Mouse (Mus musculus) T-cell, adult 2 months (primary cell): Measurements from ENCODE around the gene Aco2.

Experiments
- DNase-seq: peaks from one replicate; pipeline ENCODE4 v3.0.0; 2022; ENCODE audit warnings: low spot score

Gene Aco2

DNA sequence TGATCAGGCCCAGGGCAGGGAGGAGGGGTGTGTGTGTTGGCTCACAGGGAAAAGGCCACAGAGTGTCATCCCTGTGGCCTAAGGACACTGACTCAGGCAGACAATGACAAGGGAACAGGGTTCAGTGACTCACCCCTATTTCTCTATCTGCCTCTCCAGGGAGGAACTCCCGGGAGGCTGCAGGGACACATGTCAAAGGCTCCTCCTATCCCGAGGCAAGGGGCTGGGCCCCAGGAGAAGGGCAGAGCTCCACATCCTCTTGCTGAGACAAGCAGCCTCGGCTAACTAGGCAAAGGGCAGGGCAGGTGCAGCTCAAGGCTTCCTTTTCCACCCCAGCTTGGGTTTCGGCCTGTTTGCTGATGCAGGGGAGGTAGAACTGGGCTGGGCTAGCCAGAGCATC is 26.4 kb upstream of the Aco2 start:
- no peak for DNase-seq

DNA sequence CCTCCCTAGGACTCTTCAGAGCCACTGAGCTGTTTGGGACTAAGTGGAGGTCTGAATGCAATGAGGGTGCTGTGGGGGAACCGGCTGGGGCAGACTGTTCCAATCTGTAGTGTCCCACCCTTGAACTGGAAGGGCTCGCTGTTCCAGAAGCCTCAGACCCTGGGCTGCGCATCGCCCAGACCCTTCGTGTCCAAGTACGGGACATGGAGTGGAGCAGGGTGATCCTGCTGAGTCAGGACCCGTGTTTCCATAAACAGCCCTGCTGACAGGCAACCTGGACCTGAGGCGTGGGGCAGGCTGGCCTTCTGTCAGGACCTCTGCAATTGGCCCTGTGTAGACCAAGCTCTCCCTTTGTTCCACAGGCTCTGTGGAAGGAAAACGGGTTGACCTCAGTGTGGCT is 25.4 kb upstream of the Aco2 start:
- no peak for DNase-seq

GRCm38 (mm10) chr15:81847161-81847560 is 24.9 kb upstream of the Aco2 start:
- DNase-seq, result no peak

DNA sequence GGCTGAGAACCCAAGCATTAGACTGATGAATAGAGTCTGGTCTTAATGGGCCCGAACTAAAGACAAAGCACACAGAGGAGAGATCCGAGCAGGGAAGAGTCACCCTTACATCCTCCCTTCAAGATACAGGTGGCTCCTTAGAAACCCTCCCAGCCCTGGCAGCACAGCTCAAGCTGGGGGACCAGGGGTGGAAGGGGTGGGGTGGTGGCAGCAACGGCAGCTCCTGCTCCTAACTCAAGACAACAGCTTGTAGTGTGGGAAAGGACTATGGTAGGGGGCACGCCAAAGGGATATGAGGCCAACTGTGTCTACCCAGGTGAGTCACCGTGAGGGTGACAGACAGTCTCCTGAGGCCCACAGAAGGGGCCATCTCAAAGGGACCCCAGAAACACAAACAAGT is 24.2 kb upstream of the Aco2 start:
- DNase-seq, result no peak

DNA sequence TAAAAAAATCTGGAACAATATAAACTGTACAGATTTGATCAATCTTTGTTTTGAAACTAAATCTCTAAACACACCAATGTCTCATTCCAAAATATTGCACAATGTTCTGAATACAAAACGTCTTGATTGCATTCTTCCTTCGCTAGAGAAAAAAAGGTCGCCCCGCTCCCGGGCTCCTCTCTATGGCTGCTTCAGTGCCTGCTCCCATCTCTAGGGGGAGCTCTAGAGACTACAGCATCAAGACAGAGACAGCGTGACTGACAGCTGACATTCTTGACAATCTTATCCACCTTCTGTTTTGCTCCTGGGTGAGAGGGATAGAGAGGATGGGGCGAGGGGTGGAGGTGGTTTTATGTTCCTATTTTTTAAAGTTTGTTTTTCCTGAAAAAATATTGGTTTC is 23.8 kb upstream of the Aco2 start:
- DNase-seq, result peak; percentile 73

DNA sequence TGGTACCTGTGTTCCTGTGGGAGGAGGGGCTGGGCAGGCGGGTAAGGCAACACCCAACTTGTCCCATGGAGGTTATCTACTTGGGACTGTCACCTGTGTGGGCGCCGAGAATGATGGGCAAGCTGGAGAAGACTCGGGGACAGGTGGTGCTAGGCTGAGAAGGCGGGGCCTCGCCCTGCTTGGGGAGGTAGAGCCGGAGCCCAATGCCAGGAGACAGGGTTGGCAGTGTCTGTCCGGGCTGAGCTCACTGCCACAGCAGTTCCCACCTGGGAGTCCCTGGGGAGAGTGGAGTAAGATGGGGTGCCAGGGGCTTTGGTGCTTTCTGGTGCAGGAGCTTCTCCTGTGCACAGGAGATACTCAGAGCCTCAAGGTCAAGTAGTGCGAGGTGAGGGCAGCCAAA is 23.0 kb upstream of the Aco2 start:
- DNase-seq, result no peak

DNA sequence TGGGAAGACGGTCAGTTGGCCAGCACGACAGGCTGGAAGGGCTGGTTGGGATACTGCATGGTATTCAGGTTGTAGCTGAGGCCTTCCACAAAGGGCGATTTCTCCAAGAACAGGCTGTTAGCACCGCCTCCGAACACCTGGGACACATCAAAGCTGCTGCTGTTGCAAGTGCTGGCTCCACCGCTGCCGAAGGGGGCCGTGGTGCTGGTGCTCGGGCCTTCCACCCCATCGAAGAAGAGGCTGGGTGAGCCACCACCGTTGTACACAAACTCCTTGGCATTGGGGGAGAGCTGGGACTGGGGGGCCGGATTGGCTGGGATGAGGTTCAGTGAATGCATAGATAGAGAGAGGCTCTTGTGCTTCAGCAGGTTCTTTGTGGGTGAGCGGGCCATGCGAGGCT is 21.4 kb upstream of the Aco2 start:
- no peak for DNase-seq

DNA sequence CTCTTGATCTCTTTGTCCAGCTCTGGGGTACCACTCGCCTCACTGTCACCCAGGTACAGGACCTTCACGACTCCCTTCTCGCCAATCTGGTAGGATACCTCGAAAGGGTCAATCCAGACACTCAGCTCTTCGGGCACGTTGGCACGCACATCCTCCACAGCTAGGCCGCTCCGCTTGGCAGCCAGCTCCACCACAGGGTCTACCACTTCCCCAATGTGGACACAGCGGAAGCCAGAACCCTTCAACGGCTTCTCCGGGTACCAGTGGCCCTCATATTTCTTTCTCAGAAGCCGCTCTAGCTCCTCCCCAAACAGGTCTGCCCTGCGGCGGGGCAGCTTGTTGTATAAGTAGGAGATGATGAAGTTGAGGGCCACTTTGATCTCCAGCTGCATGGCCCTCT is 20.7 kb upstream of the Aco2 start:
- DNase-seq, result no peak

GRCm38 (mm10) chr15:81852411-81853000 is 19.6 kb upstream of the Aco2 start:
- no peak for DNase-seq

DNA sequence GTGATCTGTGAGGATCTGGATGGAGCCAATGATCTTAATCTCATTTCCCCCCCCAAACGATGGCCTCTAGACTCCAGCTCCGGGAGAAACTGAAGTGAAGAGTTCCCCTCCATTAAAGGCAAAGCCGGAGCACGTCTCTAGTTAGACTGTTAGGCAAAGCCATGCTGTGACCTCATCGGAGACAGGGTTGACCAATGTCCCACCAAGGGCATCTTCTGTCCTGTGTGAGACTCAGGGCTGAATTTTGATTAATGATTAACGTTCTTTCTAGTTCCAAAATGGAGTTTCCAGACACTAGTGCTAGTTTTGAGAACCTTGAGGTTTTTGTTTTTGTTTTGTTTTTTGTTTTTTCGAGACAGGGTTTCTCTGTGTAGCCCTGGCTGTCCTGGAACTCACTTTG is 19.0 kb upstream of the Aco2 start:
- no peak for DNase-seq

DNA sequence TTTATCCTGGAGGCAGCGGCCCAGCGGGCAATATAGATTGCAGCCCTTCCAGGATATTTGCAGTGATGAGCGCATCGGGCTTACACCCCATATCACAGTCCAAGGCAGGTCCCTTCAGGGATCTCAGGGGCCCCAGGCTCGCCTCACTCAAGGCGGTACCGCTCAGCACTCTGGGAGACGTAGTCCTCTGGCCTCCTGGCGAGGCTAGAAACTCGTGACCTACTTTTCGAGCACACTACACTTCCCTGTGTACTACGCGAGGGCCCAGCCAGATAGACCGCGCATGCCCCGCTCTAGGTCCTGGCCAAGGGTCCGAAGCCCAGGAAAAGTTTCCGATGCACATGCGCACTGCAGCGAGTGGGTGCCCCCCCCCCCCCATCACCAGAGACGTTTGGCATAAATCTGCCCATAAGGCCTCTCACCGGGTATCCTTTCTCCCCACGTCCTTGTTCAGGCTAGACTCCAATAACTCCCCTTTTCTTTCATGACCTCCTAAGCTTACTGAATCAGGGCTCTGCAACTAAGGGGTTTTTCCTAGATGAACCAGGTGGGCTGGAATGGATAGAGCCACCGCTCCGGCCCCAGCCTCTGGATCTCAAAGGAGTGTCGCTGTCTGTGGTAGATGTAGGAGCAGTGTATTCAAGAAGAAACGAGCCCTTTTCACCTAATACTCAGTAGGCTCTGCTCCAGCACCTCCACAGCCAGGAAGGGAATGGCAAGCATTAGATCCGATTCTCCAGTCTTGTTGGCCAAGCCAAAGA is 15.9 kb upstream of the Aco2 start:
- peak; percentile 74 for DNase-seq

- peak; percentile 18 for DNase-seq
Measured at GRCm38 (mm10) chr15:81856938-81857723, 15.0 kb upstream of the Aco2 start.

DNA sequence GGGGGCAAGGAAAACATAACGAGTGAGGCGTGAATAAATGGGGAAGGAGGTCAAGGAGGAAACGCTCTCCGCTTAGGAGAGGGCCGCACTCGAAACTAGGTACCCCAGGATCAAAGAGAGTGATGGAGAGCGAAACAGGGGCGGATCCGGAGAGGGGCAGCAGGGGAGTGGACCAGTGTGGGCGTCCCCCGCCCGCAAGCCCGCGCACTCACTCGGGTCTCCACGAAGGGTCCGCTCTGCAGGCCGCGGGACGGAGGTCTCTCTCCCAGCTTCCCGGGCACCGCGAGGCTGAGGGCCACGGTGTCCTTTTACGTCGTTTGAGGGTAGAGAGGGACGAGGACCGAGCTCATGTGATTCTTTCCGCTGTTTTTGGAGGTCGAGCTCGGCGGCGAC is 14.4 kb upstream of the Aco2 start:
- no peak for DNase-seq

GRCm38 (mm10) chr15:81858138-81858516 is 14.0 kb upstream of the Aco2 start:
- DNase-seq, result peak; percentile 82

GRCm38 (mm10) chr15:81858517-81859329 is 13.4 kb upstream of the Aco2 start, which contains the start of gene Tob2:
Tob2 (minus strand) TSS chr15:81858796.
- DNase-seq, result peak; percentile 73

- peak; percentile 87 for DNase-seq
Measured at GRCm38 (mm10) chr15:81859330-81860255, 12.5 kb upstream of the Aco2 start.

DNA sequence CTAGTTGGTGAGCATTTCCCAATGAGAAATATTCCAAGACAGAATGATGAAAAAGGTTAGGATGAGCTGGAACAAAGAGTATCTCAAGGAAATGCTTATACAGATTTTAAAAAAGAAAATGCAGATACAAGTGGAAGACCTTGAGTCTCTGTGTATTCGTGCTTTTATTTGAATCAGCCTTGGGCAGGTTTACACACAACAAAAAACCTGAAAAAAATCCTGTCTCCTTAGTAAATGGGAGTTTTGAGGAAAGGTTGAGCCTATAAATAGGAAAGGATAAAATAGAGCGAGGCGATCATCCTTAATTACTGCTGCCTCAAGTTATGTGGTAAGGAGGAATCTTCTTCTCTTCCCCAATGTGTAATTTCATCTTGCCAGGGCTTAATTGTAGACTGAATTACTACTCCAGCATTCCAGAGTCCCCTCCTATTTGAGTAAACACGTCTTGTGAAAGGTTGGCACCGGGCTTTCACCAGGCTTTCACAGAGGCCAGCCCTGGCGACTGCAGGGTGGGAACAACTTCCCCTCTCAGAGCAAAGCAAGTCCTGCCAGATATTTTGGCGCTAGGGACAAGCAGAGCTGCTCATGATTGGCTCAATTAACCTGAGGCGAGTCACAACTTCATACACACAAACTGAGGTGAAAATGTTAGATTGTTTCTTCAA is 11.5 kb upstream of the Aco2 start:
- no peak for DNase-seq

GRCm38 (mm10) chr15:81864238-81864637 is 7.9 kb upstream of the Aco2 start:
- DNase-seq, result no peak

DNA sequence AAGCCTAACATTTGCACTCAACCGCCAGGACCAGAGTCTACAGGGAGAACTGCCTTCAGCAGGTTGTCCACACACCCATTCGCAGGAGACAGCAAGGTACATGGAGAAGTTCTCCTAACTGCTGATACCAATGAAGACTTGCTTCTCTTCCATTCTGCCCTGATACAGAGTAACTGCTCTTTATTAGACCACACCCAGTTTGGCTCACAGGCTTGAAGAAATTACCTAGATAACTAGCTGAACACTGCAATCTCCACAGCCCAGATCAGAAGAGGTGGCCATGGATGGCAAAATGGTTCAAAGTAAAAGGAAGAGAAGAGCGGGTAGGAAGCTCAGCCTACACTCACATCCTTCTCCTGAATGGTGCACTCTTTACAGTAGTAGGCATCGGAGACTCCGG is 2.1 kb upstream of the Aco2 start:
- DNase-seq, result no peak

GRCm38 (mm10) chr15:81871604-81872261 is 376 bp upstream of the Aco2 start, which contains the start of gene Phf5a:
Phf5a (minus strand) TSS chr15:81871911.
- DNase-seq, result peak; percentile 85
